Mouse (Mus musculus) stomach, embryonic 14.5 days (tissue): ENCODE results near the gene Osbp2. TPM values are rescaled to one million over a fixed set of nuclear protein-coding genes. Genes with fewer than 3 reads are reported as not detected.

Experiments used
- ATAC-seq: fragments of 200-750 bp; cut with Nextera tagmentation; 2 replicates; pipeline ENCODE4 v1.8.0; 2017; ENCODE audit warnings: low read depth, moderate TSS enrichment; ENCODE audit not compliant: insufficient number of reproducible peaks, insufficient read depth, low FRiP score
- H3K27ac ChIP-seq: fragments of 300-500 bp; sonication (generic); 2 replicates; pipeline ENCODE4 v1.5.1; 2014; ENCODE audit warnings: mild to moderate bottlenecking, low read length, moderate library complexity, mixed read lengths
- H3K27me3 ChIP-seq: fragments of 300-500 bp; sonication (generic); 2 replicates; pipeline ENCODE4 v1.6.1; 2014; ENCODE audit warnings: low read length, control low read depth, mixed read lengths; ENCODE audit not compliant: control insufficient read depth, insufficient read depth
- H3K36me3 ChIP-seq: fragments of 300-500 bp; sonication (generic); 2 replicates; pipeline ENCODE4 v1.6.1; 2014; ENCODE audit warnings: mild to moderate bottlenecking, control low read depth, low read length, moderate library complexity, mixed read lengths; ENCODE audit not compliant: control insufficient read depth, insufficient read depth
- H3K4me1 ChIP-seq: fragments of 300-500 bp; sonication (generic); 2 replicates; pipeline ENCODE4 v1.6.1; 2014; ENCODE audit warnings: low read length, control low read depth, mixed read lengths; ENCODE audit not compliant: control insufficient read depth, insufficient read depth
- H3K4me2 ChIP-seq: fragments of 300-500 bp; sonication (generic); replicated peaks from 2 replicates; pipeline ENCODE4 v1.6.1; 2014; ENCODE audit warnings: low read depth, low read length, control low read depth
- H3K4me3 ChIP-seq: fragments of 300-500 bp; sonication (generic); 2 replicates; pipeline ENCODE4 v1.5.1; 2014; ENCODE audit warnings: low read depth, low read length, control low read depth
- H3K9ac ChIP-seq: fragments of 300-500 bp; sonication (generic); replicated peaks from 2 replicates; pipeline ENCODE4 v1.6.1; 2014; ENCODE audit warnings: low read depth, mild to moderate bottlenecking, control low read depth, low read length, moderate library complexity, mixed read lengths
- H3K9me3 ChIP-seq: fragments of 300-500 bp; sonication (generic); 2 replicates; pipeline ENCODE4 v1.6.1; 2016; ENCODE audit warnings: low read depth, low read length, control low read depth; ENCODE audit not compliant: control insufficient read depth
- WGBS: fragments of 180-500 bp; shearing (Covaris S2); extraction: QIAGEN DNeasy Blood & Tissue Kit; methylation state at CpG from one replicate; pipeline ENCODE4 v1.1.7; 2014; 5-methylcytosine and 5-hydroxymethylcytosine counted together
- polyA plus RNA-seq: library from polyadenylated mRNA; unstranded; fragments of >200 nt; fragmentation: Nextera tagmentation; extraction: Ambion mirVana; gene quantifications from 2 replicates; pipeline ENCODE4 v1.2.1, GENCODE M21; 2014

Osbp2 gene
- polyA plus RNA-seq, 1 experiment from 2014 or later, result 0.69 TPM

GRCm38 (mm10) chr11:3857902-3858301 is 5.8 kb downstream of the Osbp2 start:
- no peak overlapping the region for H3K4me2 ChIP-seq
- no peak overlapping the region for H3K27ac ChIP-seq
- 0 out of 2 replicates have a peak, but pooled peaks cover 2% of the 10 kb centered on the region for H3K27me3 ChIP-seq
- no peak for ATAC-seq
- no peaks in the 10 kb centered on the region for H3K36me3 ChIP-seq
- H3K9me3 ChIP-seq, result no peaks in the 10 kb centered on the region
- 75% methylated on average over 5 of the region's 5 CpGs for WGBS
- H3K9ac ChIP-seq, result no peak overlapping the region
- no peak overlapping the region for H3K4me3 ChIP-seq
- H3K4me1 ChIP-seq, result no peaks in the 10 kb centered on the region

- WGBS, result 91% methylated on average over 5 of the region's 5 CpGs
- Histone ChIP-seq H3K4me1 (no peaks in the 10 kb centered on the region), H3K27ac (no peak overlapping the region), H3K4me2 (no peak overlapping the region), H3K9ac (no peak overlapping the region), H3K9me3 (no peaks in the 10 kb centered on the region), H3K36me3 (no peaks in the 10 kb centered on the region), H3K27me3 (no peaks in the 10 kb centered on the region), H3K4me3 (no peak overlapping the region)
- ATAC-seq, result no peak
Observed at GRCm38 (mm10) chr11:3855846-3856245, 7.9 kb downstream of the Osbp2 start.

- no peaks in the 10 kb centered on the region for H3K9me3 ChIP-seq
Observed at GRCm38 (mm10) chr11:3854156-3854555, 9.5 kb downstream of the Osbp2 start.

GRCm38 (mm10) chr11:3853481-3854034 is 10.1 kb downstream of the Osbp2 start:
- ATAC-seq, result no peak
- Histone ChIP-seq H3K27me3 (no peaks in the 10 kb centered on the region), H3K36me3 (no peaks in the 10 kb centered on the region), H3K4me3 (no peak overlapping the region), H3K4me2 (no peak overlapping the region), H3K27ac (no peak overlapping the region), H3K9me3 (no peaks in the 10 kb centered on the region), H3K9ac (no peak overlapping the region), H3K4me1 (no peaks in the 10 kb centered on the region)
- WGBS, result 73% methylated on average over 5 of the region's 5 CpGs

More at GRCm38 (mm10) chr11:3854156-3854555, 9.5 kb downstream of the Osbp2 start:
- no peaks in the 10 kb centered on the region for H3K4me1 ChIP-seq
- no peak overlapping the region for H3K9ac ChIP-seq
- no peak overlapping the region for H3K4me3 ChIP-seq
- H3K27ac ChIP-seq, result no peak overlapping the region
- 89% methylated on average over 3 of the region's 3 CpGs for WGBS
- no peaks in the 10 kb centered on the region for H3K27me3 ChIP-seq
- H3K4me2 ChIP-seq, result no peak overlapping the region
- ATAC-seq, result no peak
- no peaks in the 10 kb centered on the region for H3K36me3 ChIP-seq

GRCm38 (mm10) chr11:3853031-3853430 is 10.7 kb downstream of the Osbp2 start:
- H3K4me2 ChIP-seq, result no peak overlapping the region
- H3K36me3 ChIP-seq, result no peaks in the 10 kb centered on the region
- 94% methylated on average over 10 of the region's 10 CpGs for WGBS

GRCm38 (mm10) chr11:3851872-3852271 is 11.8 kb downstream of the Osbp2 start:
- H3K9me3 ChIP-seq, result no peaks in the 10 kb centered on the region
- no peaks in the 10 kb centered on the region for H3K4me1 ChIP-seq
- no peak overlapping the region for H3K4me3 ChIP-seq
- WGBS, result 77% methylated on average over 4 of the region's 4 CpGs
- H3K4me2 ChIP-seq, result no peak overlapping the region
- H3K9ac ChIP-seq, result no peak overlapping the region
- H3K36me3 ChIP-seq, result no peaks in the 10 kb centered on the region
- no peak for ATAC-seq
- H3K27ac ChIP-seq, result no peak overlapping the region
- H3K27me3 ChIP-seq, result no peaks in the 10 kb centered on the region

More at GRCm38 (mm10) chr11:3853031-3853430, 10.7 kb downstream of the Osbp2 start:
- H3K27me3 ChIP-seq, result no peaks in the 10 kb centered on the region
- no peak overlapping the region for H3K4me3 ChIP-seq
- H3K27ac ChIP-seq, result no peak overlapping the region
- no peaks in the 10 kb centered on the region for H3K4me1 ChIP-seq
- no peak overlapping the region for H3K9ac ChIP-seq
- ATAC-seq, result no peak
- H3K9me3 ChIP-seq, result no peaks in the 10 kb centered on the region

GRCm38 (mm10) chr11:3850746-3851277 is 12.9 kb downstream of the Osbp2 start:
- Histone ChIP-seq H3K9ac (no peak overlapping the region), H3K36me3 (no peaks in the 10 kb centered on the region), H3K27me3 (no peaks in the 10 kb centered on the region), H3K4me1 (no peaks in the 10 kb centered on the region), H3K4me3 (no peak overlapping the region), H3K4me2 (no peak overlapping the region), H3K9me3 (no peaks in the 10 kb centered on the region), H3K27ac (no peak overlapping the region)
- 57% methylated on average over 5 of the region's 5 CpGs for WGBS
- 0 out of 2 replicates have a peak, but pooled peaks have one; percentile 14 for ATAC-seq

GRCm38 (mm10) chr11:3850315-3850614 is 13.4 kb downstream of the Osbp2 start:
- Histone ChIP-seq H3K9me3 (no peaks in the 10 kb centered on the region), H3K27me3 (no peaks in the 10 kb centered on the region), H3K36me3 (no peaks in the 10 kb centered on the region), H3K27ac (no peak overlapping the region), H3K4me3 (no peak overlapping the region), H3K4me2 (no peak overlapping the region), H3K9ac (no peak overlapping the region), H3K4me1 (no peaks in the 10 kb centered on the region)
- ATAC-seq, result no peak
- 72% methylated on average over 2 of the region's 2 CpGs for WGBS
